Mouse (Mus musculus): ENCODE data around the gene Pcp4. TPM values are rescaled to one million over a fixed set of nuclear protein-coding genes. Genes with fewer than 3 reads are reported as not detected.
"Not testable (repeated sequence)": the region's sequence is repeated elsewhere in the genome, so short reads cannot be mapped to it uniquely, and the experiment has no call there.

Gene Pcp4
- 100 to 1,000 TPM; 551 to 645 TPM for total RNA-seq (2021)

- peak; percentile 94 to 97 for DNase-seq (ENCODE audit: low spot score in 2 of 2)
- intact Hi-C loops (cut with DNase I) = loop anchor here (1.0 to 2.0 kb wide), 4 partner anchors 67 to 204 kb away; no protein-coding TSS in a partner anchor
Measured at GRCm38 (mm10) chr16:96467445-96467844, at the start of gene Pcp4. Pcp4 (plus strand) TSS chr16:96467606.

DNA sequence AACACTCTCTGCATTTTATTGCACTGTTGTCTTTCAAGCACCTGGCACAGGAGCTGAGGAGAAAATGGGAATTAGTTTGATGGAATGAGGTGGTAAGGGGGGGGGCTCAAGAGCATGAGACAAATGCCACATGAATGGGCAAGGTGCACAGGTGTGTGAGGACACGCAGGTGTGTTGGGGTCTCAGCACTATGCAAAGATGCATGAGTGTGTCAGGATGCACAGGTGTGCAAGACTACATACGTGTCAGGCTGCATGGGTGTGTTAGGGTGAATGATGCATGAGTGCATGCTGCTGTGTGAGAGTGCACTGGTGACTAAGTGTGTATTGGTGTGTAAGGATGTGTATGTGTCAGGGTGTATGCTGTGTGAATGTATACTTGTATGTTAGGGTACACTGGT lies 42.4 kb upstream of the Pcp4 start:
- intact Hi-C loops (cut with DNase I) = no loop called here
- DNase-seq (ENCODE audit: low spot score in 2 of 2) = no peak

GRCm38 (mm10) chr16:96426671-96427070 lies 40.7 kb upstream of the Pcp4 start:
- intact Hi-C loops (cut with DNase I) = no loop called here
- DNase-seq (ENCODE audit: low spot score in 2 of 2) = no peak

GRCm38 (mm10) chr16:96429046-96429445 lies 38.4 kb upstream of the Pcp4 start:
- no peak for DNase-seq (ENCODE audit: low spot score in 2 of 2)
- intact Hi-C loops (cut with DNase I) = no loop called here

- intact Hi-C loops (cut with DNase I) = no loop called here
- no peak for DNase-seq (ENCODE audit: low spot score in 2 of 2)
Measured at GRCm38 (mm10) chr16:96433266-96433665, 34.1 kb upstream of the Pcp4 start.

DNA sequence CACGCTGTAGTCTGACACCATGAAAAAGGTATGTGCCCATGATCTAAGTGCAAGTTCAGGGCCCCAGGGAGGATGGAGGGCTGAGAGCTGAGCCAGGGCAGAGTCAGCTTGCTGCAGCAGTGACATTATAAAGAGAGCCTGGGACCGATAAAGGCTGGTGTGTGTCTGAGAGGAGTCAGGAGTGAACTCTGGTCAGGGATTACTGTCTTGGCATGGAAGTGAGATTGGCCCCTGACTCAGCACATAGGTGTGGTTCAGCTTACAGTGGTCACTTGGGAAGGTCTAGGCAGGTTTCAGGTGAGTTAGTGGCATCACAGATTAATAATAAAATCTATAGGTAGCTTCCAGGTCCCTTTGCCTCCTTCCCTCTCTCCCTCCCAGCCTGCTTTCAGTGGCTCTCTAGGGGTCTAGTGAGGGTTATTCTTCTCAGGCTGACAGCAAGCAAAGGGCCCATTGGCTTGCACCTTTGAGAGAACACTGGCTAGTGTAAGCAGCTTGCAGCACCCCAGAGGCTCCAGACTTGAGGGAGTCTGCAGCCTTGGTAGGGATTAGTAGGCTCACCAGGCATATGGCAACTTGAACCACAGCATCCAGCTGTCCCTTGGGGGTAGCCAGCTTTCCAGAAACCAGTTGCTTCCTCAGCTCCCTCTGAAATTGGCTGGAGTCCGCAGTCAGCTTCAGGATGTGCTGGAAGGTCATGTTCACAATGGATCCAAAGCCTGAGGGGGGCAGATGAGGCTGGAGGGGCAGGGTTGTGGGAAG lies 33.2 kb upstream of the Pcp4 start:
- no peak for DNase-seq (ENCODE audit: low spot score in 2 of 2)
- intact Hi-C loops (cut with DNase I) = no loop called here

GRCm38 (mm10) chr16:96438946-96439345 lies 28.5 kb upstream of the Pcp4 start:
- intact Hi-C loops (cut with DNase I) = no loop called here
- DNase-seq (ENCODE audit: low spot score in 2 of 2) = no peak

- DNase-seq (ENCODE audit: low spot score in 2 of 2) = no peak
- intact Hi-C loops (cut with DNase I) = no loop called here
Measured at GRCm38 (mm10) chr16:96439682-96440081, 27.7 kb upstream of the Pcp4 start.

- no peak for DNase-seq (ENCODE audit: low spot score in 2 of 2)
- intact Hi-C loops (cut with DNase I) = no loop called here
Measured at GRCm38 (mm10) chr16:96440871-96441270, 26.5 kb upstream of the Pcp4 start.

- DNase-seq (ENCODE audit: low spot score in 2 of 2) = no peak
- intact Hi-C loops (cut with DNase I) = no loop called here
Measured at GRCm38 (mm10) chr16:96441826-96442225, 25.6 kb upstream of the Pcp4 start.

- no peak for DNase-seq (ENCODE audit: low spot score in 2 of 2)
- intact Hi-C loops (cut with DNase I) = no loop called here
Measured at GRCm38 (mm10) chr16:96443468-96443867, 23.9 kb upstream of the Pcp4 start, which contains the start of gene Itgb2l. Itgb2l (minus strand) TSS chr16:96443619.

GRCm38 (mm10) chr16:96450871-96451270 lies 16.5 kb upstream of the Pcp4 start:
- intact Hi-C loops (cut with DNase I); DNase-seq (ENCODE audit: low spot score in 2 of 2): not testable (repeated sequence)

GRCm38 (mm10) chr16:96454086-96454485 lies 13.3 kb upstream of the Pcp4 start:
- intact Hi-C loops (cut with DNase I) = no loop called here
- DNase-seq (ENCODE audit: low spot score in 2 of 2) = no peak

DNA sequence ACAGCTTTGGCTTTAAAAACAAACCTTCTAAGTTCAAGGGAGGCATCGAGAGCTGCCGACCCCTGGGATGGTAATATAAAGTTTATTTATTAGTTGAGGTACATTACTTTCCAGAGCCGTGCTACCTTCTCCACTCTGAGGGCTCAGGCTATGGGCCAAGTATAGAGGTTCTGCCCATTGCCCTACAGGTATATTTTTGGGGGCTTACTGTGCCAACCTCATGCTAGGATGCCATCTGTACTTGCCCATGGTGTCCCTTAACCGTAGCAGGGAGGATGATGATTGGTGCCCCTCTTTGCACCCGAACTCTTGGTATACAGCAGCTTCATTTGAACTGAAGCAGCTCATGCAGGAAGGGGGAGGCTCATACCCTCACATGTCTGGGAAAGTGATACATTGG lies 9.8 kb upstream of the Pcp4 start:
- intact Hi-C loops (cut with DNase I) = no loop called here
- DNase-seq (ENCODE audit: low spot score in 2 of 2) = no peak

- DNase-seq (ENCODE audit: low spot score in 2 of 2) = no peak
- intact Hi-C loops (cut with DNase I) = no loop called here
Measured at GRCm38 (mm10) chr16:96459356-96459755, 8.1 kb upstream of the Pcp4 start.

DNA sequence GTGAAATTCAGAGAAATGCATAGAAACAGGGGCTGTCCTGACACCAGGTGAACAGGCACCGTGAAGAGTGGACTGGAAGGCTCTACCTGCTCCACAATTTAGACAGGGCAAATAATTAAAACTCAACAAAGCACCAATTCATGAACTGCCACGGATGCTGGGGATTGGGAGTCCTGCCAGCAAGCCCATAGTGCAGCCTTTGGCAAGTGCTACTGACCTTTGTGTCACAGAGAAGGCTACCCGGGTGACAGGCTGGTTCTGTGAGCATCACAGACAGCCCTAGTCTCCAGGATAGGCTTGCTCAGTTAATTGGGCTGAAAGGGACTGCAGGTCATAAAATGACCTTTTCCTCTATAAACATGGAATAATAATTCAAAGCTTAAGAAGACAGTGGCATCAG lies 6.6 kb upstream of the Pcp4 start:
- no peak for DNase-seq (ENCODE audit: low spot score in 2 of 2)
- intact Hi-C loops (cut with DNase I) = no loop called here

DNA sequence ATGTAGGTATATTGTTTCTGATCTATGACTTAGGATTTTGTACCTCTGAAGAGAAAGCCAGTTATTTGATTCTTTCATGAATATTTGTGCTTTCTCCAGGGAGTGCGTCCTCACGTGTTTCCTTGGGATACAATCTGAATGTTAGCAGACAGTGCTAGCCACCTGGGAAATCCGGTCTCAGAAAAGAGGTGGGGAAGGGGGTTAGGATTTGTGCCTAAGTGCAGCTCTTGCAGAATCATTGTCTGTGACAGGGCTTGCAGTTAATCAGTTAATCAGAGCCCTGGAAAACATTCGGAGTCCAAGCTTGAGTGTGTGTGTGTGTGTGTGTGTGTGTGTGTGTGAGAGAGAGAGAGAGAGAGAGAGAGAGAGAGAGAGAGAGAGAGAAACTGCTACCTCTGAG lies 605 bp downstream of the Pcp4 start:
- DNase-seq (ENCODE audit: low spot score in 2 of 2) = no peak
- intact Hi-C loops (cut with DNase I) = no loop called here

DNA sequence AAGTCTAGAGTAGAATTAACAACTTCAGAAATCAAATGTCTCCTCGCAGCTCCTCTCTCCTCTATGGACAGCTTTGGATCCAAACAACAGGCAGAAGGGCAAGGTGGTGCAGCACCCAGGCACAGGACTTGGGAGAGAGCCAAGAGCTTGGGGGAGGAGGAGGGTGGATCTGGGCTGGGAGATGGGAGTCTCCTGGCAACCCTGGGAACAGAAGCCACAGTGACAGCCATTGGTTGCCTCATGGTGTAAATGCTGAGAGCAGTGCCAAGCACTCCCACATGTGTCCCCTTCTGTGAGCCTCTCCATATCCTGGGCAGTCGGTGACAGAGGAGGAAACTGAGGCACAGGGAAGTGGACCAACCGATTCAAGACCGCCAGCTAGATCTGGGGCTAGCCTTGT lies 1.3 kb downstream of the Pcp4 start:
- intact Hi-C loops (cut with DNase I) = no loop called here
- DNase-seq (ENCODE audit: low spot score in 2 of 2) = peak; percentile 65 to 76

GRCm38 (mm10) chr16:96469640-96470039 lies 2.2 kb downstream of the Pcp4 start:
- no peak for DNase-seq (ENCODE audit: low spot score in 2 of 2)
- intact Hi-C loops (cut with DNase I) = no loop called here

DNA sequence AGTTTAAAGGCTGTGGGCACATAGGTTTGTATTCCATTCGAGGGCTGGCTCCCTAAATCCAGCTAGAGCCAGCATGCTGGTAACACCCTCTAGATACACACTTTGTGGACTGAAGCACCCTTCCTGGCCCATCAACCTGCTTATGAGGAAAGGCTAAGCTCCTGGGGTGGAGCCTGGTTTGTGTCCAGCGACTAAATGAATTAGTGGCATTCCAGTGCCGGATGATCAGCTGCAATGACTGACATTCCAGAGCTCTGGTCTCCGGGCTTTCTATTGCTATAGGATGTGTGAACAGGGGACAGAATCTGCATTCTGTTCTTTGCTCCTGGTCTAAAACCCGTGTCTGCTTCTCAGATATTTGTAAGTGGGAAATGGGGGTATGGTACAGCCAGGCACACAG lies 5.0 kb downstream of the Pcp4 start:
- intact Hi-C loops (cut with DNase I) = no loop called here
- no peak for DNase-seq (ENCODE audit: low spot score in 2 of 2)

- no peak for DNase-seq (ENCODE audit: low spot score in 2 of 2)
- intact Hi-C loops (cut with DNase I) = no loop called here
Measured at GRCm38 (mm10) chr16:96472816-96473215, 5.4 kb downstream of the Pcp4 start.

DNA sequence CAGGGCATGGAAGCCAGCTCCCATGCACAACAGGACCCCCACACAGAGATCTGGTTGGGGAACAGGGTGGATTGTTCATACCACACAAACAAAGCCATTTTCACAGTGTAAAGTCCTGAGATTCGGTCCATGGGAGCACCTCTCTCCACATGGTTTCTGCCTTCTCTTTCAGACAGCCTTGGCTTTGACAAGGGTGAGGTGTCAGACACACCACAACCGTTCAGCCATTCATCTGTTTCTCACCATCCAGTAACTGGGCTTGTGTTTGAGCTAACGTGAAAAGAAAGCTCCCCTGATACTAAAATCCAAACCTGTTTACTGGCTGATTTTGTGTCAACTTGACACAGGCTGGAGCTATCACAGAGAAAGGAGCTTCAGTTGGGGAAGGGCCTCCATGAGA lies 6.8 kb downstream of the Pcp4 start:
- intact Hi-C loops (cut with DNase I) = no loop called here
- no peak for DNase-seq (ENCODE audit: low spot score in 2 of 2)

Measured in left cerebral cortex, postnatal 25 days (tissue).